Mouse (Mus musculus) 3T3-L1 (cell line): Measurements from ENCODE around the gene Eef1akmt3.
A peak's percentile ranks its signal among the peaks of the same experiment; 100 is the strongest.
"Not testable (repeated sequence)": the region's sequence is repeated elsewhere in the genome, so short reads cannot be mapped to it uniquely, and the experiment has no call there.

Experiments used
- DNase-seq: peaks from one replicate; pipeline ENCODE4 v3.0.0-alpha.2; 2015; ENCODE audit warnings: low read depth, low spot score

Eef1akmt3 gene

DNA sequence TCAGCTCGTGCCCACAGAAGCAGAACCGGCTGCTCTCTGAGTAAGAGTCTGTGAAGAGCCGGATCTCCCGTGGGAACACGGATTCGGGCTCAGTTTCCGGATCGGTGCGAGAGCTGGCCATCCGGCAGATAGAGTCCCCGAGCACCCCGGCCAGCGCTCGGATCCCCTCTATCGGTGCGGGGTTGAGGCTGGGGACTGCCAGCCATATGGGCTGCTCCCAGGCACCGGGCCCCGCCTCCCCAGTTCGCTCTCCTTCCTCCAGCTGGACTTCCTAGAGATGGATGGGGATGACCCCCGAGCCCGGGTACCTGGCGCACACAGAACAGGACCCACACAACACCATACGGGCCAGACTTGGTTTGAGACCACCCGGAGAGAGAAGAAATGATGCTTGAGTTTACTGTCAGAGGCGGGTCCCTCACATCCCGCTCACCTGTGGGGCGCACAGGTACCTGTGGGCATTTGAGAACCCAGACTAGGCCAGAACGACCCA, at the start of gene Eef1akmt3, which contains the start of gene Mettl1:
Eef1akmt3 (minus strand) TSS at position 240 of the 493 bp plus-strand sequence.
Mettl1 (plus strand) TSS at position 141 of the 493 bp plus-strand sequence.
- DNase-seq, result peak; percentile 61

DNA sequence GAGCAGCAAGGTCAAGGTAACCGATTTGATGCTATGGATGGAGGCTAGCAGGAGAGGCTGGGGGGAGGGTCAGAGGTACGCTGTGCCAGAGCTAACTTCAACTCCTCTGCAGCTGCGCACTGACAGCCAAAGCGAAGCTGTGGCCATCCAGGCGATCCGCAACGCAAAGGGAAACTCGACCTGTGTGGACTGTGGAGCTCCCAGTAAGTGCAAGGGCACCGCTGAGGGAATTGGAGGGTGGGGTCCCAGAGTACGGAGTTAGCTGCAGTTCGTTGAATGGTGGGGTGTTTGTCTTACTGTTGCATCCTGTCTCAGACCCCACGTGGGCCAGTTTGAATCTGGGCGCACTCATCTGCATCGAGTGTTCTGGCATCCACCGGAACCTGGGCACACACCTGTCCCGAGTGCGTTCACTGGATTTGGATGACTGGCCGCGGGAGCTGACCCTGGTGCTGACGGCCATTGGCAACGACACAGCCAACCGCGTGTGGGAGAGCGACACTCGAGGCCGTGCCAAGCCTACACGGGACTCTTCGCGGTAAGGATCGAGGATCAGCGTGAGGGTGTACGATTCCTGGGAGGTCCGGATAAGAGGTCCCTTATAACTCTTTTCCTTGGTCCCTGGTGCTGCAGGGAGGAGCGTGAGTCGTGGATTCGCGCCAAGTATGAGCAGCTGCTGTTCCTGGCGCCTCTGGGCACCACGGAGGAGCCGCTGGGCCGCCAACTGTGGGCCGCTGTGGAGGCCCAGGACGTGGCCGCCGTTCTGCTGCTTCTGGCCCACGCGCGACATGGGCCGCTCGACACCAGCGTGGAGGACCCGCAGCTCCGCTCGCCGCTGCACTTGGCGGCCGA, 49.5 kb upstream of the Eef1akmt3 start:
- DNase-seq, result no peak

DNA sequence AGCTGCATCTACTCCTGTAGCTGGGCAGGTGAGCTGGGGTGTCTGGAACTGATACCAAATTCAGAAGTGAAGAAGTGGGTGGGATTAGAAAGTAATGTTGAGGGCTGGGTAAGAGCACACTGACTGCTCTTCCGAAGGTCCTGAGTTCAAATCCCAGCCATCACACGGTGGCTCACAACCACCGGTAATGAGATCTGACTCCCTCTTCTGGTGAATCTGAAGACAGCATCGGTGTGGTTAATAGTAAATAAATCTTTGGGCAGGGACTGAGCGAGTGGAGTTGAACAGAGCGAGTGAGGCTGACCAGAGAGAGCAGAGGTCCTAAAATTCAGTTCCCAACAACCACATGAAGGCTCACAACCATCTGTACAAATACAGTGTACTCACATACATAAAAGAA, 44.3 kb upstream of the Eef1akmt3 start:
- no peak for DNase-seq

DNA sequence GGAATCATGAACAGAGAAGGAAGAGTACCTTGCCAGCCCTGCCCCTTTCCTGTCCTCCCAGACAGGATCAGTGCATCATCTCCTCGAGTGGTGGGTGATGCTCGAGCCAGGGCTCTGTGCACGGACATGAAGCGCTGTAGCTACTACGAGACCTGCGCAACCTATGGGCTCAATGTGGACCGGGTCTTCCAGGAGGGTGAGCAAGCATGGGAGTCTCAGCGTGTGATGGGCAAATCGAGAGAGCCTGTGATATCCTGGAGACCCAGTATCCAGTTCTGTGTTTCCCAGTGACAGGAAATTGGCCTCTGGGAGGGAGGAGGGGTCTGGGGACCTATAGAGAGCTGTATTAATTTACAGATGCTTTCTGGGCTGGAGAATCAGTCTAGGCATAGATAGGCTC, 43.7 kb upstream of the Eef1akmt3 start:
- no peak for DNase-seq

DNA sequence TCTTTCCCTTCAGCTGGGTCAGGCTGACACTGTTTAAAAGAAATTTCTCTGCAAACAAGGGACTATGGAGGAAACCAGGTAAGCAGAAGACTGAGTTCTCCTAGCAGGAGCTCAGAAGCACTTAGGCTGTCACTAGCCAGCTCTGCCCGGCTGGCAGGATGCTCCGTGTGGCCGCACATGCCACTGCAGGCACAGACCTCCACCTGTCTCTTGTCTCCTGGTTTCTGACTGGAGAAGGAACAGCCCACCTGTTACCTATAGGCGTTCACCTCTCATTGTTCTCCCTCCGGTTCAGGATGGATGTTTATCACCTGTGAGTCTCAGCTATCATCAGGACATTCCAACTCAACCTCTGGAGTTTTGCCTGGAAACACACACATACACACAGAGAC, 42.6 kb upstream of the Eef1akmt3 start:
- no peak for DNase-seq

DNA sequence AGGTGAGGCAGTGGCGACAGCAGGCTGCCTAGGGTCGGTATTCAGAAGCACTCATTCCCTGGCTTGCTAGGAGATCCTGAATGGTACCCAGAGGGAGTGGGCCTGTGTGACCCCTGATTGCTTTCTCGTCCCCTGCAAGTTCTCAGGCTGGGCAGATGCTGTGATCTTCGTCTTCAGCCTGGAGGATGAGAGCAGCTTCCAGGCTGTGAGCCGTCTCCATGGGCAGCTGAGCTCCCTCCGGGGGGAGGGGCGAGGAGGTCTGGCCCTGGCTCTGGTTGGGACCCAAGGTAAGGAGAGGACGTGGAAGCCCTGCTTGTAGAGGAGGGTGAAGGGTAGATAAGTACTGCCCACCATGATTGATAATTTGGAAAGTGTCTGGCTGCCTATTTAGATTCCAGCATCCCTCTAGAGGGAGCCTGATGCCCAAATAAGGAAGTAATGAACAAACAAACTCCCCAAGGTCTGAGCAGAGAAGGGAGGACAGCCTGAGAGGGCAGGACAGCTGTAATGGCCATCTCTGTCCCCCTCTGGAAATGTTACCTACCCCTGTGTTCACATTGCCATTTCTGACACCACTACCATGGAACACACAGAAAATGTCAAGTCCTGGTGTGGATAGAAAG, 42.1 kb upstream of the Eef1akmt3 start:
- no peak for DNase-seq

DNA sequence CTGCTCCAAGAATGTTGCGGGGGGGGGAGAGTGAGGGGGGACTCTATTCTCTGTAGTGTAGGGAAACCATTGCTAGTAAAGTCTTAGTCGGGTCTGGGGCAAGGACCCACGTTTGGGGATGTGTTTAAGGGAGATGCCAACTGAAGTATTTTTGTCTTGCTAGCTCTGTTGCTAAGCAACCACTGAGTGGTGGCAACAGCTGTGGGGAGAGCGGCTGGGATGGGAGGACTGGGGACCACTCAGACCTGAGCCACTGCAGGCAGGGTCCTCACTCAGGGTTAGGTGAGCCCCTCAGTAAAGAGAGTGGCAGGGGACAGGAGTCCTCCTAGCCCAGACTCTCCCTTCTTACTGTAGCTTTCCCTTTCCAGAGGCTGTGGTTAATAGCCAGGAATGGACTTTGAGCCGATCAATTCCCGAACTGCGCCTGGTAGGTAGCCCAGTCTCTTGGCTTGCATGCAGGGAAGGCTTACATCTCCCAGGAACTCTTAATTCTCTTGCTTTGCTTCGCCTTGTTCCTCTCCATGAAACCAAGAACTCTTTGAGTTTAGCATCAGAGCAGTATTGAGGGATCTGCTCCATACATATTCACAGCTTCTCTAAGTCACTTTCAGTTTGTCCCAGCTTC, 40.8 kb upstream of the Eef1akmt3 start:
- no peak for DNase-seq

DNA sequence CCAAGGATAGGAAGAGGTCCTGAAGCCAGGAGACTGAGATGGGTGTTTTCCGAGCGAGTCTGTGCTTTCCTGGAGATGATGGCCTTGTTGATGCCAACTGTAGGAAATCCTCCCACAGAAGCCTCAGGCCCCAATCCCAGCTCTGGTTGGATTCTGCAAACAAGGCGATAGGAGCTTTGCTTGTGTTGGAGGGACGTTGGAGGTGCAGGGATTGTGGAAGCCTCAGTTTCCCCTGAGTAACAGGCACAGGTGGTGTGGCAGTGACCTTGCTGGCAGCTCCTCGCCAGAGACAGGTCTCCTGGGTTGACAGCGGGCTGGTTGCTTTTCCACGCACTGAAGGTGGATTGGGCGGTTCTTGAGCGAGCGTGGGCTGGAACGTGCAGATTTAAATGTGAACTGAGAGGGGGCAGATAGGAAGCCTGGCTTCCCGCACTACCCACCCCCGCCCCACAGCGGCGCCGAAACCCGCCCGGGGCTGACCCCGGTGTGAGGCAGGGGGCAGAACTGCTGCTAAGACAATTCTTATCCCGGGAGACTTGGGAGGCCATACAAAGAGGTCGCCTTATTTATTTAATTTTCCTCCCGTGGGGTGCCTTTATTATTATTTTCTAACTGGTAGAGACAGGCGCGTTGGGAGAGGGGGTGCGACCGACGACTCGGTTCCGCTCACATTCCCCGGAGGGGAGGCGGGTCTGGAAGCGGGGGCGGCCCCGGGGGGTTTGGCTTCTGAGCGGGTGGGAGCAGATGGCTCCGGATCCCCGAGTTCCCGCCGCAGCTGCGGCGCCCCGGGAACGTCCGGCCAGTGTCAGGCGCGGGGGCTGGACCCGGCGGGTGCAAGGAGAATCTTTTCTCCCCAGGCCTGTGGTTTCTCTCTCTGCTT, 39.8 kb upstream of the Eef1akmt3 start:
- no peak for DNase-seq

DNA sequence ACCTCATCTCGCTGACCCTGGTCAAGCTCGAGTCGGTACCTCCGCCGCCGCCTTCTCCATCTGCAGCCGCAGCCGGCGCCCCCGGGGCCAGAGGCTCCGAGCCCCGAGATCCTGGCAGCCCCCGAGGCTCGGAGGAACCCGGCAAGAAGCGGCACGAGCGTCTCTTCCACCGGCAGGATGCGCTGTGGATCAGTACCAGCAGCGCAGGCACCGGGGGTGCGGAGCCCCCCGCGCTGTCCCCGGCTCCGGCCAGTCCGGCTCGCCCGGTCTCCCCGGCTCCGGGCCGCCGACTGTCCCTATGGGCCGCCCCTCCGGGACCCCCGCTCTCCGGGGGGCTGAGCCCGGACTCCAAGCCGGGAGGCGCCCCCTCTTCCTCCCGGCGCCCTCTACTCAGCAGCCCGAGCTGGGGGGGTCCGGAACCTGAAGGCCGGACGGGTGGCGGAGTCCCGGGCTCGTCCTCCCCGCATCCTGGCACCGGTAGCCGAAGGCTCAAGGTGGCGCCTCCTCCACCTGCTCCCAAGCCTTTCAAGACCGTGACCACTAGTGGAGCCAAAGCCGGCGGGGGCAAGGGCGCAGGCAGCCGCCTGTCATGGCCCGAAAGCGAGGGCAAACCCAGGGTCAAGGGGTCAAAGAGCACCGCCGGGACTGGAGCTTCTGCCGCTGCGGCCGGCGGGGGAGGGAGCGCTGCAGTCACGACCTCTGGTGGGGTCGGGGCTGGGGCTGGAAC, 38.5 kb upstream of the Eef1akmt3 start:
- DNase-seq, result no peak

DNA sequence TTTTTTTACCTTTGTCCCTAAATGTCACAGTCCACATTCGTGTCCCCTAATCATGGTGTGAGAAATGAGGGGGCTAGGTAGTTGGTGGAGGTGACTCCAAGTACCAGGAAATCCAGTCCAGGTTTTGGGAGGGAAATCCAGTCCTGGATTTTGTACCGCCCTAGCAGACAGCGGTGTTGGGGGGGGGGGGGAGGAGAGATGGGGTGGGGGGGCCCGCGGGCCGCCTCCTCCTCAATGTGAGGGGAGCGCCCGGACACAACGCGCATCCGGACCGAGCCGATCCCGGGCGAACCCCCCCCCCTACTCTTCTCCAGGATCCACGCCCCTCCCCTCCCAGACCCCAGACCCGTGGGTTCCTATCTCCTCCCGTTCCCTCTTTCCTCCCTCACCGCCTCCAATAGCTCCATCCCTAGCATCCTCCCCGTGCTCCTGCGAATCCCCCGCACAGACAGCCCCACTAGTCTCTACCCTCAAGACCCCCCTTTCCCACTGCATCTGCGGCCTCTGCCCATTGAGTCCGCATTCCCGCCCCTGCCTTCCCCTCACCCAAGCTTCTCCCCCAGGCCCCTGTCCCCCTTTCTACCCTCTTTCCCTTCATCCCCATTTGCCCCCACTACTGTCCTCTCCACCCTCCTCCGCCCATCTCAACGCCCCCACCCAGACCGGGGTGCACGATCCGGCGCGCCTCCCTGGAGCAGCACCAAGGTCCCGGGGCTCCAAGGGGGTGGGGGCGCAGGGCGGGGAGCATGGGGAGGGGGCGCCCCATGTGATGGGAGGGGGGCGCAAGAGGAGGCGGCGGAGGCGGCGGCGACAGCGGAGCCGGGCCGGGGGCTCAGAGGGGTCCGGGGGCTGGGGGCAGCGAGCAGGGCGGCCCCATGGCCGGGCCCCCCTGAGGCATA, 37.6 kb upstream of the Eef1akmt3 start:
- DNase-seq, result no peak

DNA sequence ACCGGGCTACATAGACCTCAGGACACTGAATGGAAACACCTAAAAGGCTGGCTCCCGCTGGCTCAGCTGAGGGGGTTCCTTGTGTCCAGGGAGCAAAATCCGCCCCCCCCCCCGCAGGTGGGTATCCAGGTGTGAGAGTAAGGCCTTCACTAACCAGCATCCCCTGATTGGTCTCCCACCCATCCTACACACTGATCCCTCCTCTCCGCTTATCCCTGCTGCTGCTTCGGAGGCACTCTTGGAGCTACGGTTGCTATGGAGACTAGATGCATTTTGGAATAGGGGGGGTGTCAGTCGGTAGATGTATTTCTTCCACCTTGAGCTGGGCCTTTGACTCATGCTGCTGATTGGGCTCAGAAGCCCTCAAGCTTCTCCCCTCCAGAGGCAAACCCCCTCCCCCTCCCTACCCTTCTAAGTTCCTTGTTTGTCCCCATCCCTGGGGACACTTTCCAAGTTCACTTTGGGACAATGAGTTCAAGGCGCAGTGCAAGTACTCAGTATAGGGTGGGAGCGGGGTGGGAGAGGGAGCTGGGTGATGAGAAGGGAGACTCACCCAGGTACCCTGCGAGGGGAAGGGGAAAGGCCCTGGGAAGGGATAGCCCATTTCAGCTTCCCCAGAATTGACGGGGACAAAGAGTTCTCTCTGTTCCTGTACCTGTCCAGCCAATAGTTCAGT, 36.8 kb upstream of the Eef1akmt3 start:
- DNase-seq, result no peak

DNA sequence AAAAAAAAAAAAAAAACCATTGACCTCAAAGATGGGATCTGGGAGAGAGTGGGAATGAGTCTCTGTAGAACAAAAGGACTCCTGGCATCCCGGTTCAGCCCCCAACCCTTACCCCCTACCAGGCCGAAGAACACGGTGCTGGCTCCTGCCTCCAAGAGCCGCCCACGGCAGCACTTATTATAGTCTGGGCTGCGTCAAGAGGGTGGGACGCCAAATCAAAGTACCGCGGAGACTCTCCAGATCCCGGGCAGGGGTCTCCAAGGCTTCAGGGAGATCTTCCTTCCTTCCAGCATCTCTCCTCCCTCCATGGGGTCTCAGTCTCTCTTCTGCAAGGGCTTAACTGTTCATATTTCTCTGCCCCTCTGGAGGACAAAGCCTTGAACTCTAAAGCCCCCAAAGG, 36.2 kb upstream of the Eef1akmt3 start:
- no peak for DNase-seq

DNA sequence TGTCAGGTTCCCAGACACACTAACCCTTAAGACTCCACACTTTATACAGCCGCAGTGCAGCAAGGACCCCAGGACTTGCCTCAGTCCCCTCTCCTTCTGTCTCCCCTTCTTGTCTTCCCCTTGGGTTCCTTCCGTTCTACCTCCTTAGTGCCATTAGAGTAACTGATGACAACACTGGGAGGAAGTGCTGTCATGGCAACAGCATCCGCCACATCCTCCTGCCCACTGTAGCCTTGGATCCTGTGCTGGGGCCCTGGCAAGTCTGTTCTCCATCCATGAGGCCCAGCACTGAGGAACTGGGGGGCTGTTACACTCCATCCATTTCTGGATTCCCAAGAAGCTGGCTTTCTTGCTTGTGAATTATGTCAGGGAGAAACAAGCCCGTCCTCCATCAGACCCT, 34.8 kb upstream of the Eef1akmt3 start:
- no peak for DNase-seq

DNA sequence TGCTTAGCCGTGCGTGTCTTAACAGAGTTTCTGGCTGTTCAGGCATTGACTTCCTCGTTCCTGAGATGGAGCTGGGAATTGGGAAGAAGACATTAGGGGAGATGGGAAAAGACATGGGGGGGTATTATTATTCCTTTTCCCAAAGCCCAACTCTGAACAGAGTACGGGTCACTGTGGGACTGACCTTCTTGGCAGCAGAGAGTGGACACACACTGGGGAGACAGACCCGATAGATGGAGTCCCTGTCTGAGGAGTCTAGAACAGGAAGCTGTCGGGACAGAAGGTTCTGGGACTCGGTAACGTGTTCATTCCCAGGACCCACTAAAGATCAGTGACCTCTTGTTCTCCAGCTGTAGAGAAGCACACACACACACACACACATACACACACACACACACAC, 34.3 kb upstream of the Eef1akmt3 start:
- no peak for DNase-seq

DNA sequence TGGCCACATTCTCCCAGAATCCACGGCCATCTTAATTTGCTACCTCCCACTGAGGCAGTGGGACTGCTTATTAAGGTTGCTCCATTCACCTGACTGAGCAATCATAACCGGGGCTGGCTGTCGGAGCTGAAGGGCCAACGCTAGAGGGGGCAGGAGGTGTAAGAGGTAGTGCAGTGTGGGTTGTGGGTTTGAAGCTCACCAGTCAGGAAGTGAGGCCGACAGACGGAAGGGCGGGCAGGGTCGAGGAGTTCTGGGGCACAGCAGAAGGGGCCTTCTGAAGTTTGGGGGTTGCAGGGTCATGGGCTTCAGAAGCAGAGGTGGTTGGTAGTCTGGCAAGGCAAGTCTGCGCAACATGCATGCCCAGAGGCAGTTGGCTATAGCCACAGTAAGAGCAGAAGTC, 33.8 kb upstream of the Eef1akmt3 start, which contains the start of gene Agap2:
Agap2 (plus strand) TSS at position 205 of the 400 bp plus-strand sequence.
- DNase-seq, result no peak

DNA sequence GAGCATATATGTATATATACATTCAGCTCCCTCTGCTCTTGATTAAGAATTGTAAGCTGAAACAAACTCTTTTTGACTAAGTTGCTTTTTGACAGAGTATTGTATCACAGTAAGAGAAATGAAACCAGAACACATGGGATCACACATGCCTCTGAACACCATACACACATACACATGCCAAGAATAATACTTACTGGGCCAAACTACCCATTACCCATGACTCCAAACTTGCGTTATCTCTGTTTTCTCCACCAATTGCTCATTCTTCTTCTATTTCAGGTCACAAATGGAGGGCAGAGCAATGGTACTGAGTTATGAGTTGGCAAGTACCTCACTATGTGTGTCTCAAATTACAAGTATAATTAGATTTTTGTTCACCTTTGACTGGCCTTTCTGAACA, 32.7 kb upstream of the Eef1akmt3 start:
- DNase-seq, result peak; percentile 66

DNA sequence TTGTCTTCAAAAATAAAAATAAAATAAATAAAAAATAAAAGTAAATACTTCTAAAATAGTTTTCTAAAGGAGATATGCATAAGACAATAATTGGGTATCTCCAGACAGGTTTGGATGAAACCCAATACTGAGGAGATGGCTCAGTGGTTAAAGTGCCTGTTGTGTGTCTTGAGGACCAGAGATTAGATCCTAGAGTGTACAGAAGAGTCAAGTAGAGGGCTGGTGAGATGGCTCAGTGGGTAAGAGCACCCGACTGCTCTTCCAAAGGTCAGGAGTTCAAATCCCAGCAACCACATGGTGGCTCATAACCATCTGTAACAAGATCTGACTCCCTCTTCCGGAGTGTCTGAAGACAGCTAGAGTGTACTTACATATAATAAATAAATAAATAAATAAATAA, 31.7 kb upstream of the Eef1akmt3 start:
- DNase-seq, result not testable (repeated sequence)

DNA sequence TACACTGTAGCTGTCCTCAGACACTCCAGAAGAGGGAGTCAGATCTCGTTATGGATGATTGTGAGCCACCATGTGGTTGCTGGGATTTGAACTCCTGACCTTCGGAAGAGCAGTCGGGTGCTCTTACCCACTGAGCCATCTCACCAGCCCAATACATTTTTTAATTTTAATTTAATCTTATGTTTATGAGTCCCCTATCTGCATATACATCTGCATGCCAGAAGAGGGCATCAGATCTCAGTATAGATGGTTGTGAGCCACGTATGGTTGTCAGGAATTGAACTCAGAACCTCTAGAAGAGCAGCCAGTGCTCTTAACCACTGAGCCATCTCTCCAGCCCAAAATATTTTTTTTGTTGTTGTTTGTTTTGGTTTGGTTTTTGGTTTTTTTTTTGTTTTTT, 31.0 kb upstream of the Eef1akmt3 start:
- DNase-seq, result not testable (repeated sequence)

DNA sequence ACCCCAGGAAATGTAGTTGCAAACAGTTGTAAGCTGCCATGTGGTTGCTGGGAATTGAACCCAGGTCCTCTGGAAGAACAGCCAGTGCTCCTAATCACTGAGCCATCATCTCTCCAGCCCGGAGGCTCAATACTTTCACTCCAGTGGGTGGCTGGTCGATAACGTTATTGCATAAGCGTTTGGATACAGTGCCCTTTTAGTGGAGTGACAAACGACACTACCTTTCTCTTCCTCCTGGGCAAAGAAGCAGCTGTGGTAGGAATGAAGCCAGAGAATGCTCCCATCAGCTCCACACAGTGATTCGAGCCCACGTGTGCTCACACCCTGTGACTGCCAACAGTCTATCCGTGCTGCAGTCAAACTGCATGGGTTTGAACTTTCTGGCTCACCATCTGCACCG, 29.9 kb upstream of the Eef1akmt3 start:
- DNase-seq, result no peak
